Mouse (Mus musculus) cerebellum, postnatal 10 days (tissue): ENCODE data around the gene Hdac1.
"Not testable (repeated sequence)": the region's sequence is repeated elsewhere in the genome, so short reads cannot be mapped to it uniquely, and the experiment has no call there.

Experiments used
- DNase-seq, 2 experiments: peaks; one replicate each; pipeline ENCODE4 v3.0.0; 2021; ENCODE audit warnings: mixed read lengths in 2 of 2

The Hdac1 gene

DNA sequence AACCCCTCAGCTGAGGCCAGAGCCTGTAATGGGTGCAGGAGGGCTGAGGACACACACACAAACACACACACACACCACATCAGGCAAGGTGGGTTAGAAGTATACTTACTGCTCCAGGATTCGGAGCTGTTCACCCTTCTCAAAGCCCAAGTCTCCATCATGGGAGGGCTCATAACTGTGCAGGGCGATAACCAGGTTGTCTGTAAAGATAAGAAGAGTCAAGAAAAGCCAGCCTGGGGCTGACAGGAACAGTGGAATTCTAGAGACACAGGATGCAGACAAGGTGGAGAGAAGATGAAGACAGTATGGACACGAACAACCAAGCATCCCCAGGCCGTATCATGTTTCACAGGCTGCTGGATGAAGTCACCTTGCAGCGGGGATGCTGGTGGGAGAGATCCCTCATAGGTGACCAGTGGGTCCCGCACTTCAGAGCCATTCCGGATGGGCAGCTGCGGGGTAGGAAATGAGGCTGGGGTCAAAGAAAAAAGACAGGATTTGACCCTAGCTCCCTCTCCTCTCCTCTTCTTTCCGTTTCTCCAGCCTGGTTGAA lies 14.8 kb upstream of the Hdac1 start:
- no peak for DNase-seq

DNA sequence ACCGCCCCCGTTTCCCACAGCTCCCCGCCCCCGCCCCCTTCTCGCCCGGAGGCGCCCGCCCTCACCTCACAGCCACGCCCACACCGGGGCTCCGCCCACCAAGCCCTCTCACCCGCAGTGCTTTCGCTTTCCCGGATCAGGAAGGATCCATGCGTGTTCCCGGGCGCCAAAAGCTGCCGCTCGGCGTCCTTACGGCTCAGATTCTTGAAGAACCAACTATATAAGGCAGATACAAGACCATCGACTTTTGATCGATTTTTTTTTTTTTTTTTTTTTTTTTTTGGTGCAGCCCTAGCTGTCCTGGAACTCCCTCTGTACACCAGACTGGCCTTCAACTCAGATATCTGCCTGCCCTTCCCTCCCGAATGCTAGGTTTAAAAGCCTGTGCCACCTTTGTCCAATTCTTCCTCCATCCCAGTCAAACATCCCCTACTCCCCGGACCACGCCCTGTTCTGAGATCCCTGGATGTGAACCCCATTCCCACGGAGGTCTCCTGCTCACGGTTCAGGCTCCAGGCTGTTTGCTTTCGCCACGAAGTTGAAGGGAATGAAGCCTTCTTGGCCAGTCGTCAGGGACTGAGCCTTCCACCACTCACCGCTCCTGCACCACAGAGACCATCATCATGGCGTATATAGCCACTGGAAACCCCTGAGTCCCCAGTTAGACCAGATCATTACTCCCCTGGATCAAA lies 14.2 kb upstream of the Hdac1 start:
- DNase-seq, result peak; percentile 94 to 96

DNA sequence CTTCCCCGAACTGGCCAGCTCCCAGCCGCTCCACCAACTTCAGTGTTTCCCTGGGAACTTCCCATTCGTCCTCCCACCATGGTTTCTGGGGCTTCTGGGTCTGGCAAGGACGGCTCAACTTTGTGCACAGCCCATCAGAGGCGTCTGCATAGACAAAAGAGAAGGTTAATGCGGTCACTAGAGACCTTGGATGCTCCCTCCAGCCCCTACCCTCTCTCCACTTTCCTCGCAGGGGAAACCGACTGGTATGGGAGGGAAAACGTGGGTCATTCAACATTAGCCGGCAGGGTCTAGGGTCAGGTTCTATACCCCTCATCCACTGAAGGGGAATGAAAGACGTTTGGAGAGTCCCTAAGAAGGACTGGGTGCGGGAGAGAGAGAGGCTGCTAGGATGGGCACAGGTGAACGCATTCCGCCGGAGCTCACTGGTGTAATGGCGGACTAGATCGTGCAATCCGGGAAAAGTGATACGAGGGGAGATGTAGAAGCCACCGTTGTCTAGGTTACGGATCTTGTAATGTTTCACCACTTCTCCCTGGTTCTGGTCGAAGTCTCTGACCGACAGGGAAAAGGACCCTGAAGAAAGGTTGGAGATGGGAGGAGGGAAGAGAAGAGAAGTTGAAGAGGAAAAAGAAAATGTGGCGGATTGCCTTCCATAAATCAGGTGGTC lies 13.5 kb upstream of the Hdac1 start:
- DNase-seq, result peak in 1 of 2 experiments; percentile 28

DNA sequence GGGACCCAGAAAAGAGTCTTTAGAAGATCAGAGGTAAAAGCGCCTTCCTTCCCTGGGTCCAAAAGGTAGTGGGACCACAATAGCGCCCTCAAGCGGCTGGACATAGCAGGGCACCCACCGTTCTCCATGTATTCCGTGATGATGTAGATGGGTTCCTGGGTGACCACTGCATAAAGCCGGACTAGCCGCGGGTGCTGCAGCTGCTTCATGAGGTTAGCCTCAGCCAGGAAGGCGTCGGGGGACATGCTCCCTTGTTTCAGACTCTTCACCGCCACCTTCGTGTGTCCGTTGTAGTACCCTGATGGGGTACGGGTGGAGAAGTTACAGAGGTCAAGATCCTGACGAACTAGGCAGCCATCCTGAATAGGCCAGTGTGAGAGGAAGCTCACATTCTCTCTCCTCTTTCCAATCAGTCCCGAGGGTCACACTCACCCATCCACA lies 12.9 kb upstream of the Hdac1 start:
- DNase-seq, result peak; percentile 68 to 81

DNA sequence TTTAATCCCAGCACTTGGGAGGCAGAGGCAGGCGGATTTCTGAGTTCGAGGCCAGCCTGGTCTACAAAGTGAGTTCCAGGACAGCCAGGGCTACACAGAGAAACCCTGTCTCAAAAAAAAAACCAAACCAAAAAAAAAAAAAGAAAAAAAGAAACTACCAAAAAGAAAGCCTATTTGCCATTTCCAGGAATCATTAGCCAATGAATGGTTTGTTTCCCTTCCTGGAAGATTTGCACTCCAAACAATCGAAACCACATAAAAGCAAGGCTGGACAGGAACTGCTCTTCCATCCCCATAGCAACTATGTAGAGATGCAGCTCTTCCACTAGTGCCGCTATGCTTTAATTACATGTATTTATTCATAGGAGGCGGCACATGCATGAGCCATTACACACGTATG lies 12.0 kb upstream of the Hdac1 start:
- DNase-seq, result not testable (repeated sequence)

DNA sequence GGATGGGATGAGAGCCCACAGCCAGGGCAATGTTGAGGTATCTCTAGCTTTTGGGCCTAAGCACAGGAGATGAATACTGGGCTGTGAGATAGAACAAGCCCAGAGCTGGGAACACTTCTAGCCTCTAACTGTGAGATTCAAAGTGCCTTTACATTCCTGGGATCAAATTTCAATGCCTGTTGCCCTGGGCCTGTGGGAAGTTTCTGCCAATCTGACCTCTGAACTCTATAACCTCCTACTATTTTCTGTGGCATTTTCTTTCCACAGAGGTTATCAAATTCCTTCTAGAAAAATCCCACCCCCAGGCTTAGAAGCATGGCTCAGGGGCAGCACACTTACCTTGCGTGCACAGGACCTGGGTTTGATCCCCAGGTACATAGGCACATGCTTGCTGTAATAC lies 7.8 kb upstream of the Hdac1 start:
- no peak for DNase-seq

DNA sequence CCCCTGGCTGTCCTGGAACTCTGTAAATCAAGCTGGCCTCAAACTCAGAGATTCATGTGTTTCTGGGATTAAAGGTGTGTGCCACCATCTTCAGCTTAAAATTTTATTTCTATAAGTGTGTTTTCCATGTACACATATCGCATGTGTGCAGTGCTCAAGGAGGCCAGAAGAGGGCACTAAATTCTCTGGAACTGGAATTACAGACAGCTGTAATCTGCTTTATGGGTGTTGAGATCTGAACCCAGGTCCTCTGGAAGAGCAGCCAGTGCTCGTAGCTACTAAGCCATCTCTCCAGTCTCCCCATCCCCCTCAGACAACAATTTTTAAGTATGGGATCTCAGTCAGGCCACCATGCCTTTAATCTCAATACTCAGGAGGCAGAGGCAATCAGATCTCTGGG lies 6.8 kb upstream of the Hdac1 start:
- DNase-seq, result peak; percentile 46

DNA sequence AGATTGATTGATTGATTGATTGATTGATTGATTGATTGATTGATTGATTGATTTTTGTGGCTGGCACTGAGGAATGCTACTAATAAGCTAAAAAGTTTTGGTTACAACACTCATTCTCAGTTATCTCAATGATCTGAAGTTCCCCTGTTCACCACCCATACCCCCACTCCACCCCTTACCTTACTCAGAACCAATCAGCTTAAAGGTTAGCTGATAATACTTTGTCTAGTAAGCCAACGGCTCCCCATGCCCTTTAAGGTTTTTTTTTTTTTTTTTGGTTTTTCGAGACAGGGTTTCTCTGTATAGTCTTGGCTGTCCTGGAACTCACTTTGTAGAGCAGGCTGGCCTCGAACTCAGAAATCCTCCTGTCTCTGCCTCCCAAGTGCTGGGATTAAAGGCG lies 5.1 kb upstream of the Hdac1 start:
- not testable (repeated sequence) for DNase-seq

DNA sequence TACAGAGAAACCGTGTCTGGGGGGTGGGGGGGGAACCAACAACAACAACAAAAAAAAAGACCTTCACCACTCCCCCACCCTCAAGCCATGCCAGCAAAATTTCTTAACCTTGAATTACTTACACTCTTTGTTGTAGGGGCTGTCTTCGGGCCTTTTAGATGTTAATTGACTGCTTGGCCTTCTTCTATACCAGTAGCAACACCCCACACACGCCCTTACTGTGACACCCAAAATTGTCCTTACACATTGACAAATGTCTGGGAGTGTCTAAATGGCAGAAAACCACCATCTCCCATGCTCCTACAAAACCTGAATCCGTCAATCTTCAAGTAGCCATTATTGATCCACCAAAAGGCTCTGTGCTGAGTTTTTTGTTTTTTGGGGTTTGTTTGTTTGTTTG lies 1.6 kb upstream of the Hdac1 start:
- no peak for DNase-seq

DNA sequence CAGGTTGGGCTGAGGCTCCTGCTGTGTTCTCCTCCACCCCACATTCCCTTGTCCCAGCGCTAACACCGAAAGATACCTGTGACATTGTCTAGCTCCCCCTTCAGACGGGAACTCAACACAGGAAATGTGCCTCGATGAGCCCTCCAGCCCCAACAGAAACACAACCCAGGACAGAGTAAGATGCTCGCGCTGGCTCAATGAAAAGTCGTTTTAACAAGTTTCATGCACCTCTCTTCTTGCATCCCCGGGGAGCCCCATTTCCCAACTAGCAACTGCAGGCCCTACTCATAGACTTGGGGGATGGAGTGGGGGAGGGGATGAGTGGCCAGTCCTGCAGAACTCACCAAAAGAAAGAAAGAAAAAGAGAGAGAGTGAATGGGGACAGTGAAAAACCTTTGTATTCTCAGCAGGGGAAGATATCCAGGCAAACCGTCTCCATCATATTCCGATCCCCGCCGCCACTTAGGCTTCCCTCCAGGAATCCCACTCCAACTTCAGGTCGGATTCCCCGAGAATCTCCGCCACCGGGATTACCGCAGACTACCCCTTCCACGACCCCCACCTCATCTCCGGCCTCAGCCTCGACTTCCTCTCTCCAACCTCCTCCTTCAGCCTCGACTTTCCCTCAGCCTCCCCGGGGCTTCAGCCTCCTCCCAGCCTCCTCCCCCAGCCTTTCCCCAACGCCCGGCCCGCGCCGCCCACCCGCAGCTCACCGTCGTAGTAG lies 483 bp downstream of the Hdac1 start:
- DNase-seq, result peak in 1 of 2 experiments; percentile 57

DNA sequence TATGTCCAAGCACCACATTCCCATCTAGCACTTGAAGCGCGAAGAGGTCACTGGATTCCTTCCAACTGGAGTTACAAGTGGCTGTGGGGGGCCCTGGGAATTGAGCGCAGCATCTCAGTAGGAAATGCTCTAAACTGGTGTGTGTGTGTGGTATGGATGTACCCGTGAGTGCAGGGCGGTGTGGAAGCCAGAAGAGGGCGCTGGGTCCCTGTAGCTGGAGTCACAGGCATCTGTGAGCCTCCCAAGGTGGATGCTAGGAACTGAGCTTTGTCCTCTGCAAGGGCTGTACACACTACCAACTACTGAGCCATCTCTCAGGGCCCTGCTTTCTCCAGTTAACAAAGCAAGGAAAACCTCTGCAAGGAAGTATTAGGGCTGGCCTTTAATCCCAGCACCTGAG lies 2.5 kb downstream of the Hdac1 start:
- DNase-seq, result peak; percentile 47 to 48

DNA sequence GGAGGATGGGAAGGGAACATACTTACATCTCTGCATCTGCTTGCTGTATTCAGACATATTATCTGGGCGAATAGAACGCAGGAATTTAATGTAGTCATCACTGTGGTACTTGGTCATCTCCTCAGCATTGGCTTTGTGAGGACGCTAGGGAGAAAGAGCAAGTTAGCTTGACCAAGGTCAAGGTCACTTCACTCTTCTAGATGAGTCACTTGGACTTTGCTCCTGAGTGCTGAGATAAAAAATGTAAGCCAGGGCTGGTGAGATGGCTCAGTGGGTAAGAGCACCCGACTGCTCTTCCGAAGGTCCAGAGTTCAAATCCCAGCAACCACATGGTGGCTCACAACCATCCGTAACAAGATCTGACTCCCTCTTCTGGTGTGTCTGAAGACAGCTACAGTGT lies 13.6 kb downstream of the Hdac1 start:
- DNase-seq, result not testable (repeated sequence)

DNA sequence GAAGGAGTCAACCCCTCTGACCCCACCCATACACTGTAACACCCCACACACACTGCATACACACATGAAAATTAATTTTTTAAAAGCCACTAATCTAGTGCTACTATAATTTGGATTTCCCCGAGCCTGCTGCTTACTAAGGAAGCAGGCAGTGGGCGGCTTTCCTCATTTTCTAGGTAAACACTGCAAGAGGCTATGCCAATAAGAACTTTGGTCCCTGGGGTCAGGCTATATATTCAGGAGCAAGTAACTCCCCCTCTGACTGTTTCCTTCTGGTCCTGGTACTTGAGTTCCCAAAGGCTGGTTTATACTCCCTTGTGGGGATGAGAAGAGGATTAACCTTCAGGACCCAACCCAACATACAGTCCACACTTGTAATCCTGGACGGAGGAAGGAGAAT lies 16.6 kb downstream of the Hdac1 start:
- no peak for DNase-seq

DNA sequence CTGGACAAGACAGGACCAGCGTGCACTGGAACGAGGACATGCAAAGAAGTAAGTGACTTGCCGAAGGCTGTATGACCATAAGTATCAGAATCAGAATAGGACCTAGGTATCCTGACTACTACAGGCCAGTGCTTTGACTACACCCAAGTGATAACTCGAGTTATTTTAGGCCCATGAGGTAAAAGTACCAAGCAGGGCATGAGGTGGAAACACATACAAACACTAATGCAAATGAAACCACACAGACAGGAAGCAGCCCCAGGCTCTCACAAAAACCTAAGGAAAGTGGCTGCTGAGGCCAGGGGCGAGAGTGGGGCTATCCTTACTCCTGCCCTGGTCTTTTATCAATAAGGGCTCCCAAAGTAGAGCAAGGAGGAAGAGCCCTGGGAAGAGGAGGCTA lies 17.2 kb downstream of the Hdac1 start:
- no peak for DNase-seq

DNA sequence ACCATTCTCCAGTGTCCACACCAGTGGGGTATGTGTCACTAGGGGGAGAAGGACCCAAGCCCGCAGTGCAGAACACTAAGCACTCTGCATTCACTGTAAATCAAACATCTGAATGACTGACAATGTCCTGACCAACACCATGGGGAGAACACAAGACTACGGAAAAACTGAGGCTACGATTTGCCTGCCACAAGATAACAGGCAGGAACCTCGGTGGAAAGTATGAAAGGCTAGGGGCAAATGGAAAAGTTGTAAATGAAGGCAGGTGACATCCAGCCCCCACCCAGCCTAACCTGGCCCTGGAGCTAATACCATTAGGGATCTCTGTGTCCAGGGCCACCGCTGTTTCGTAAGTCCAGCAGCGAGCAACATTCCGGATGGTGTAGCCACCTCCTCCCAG lies 24.0 kb downstream of the Hdac1 start:
- no peak for DNase-seq

DNA sequence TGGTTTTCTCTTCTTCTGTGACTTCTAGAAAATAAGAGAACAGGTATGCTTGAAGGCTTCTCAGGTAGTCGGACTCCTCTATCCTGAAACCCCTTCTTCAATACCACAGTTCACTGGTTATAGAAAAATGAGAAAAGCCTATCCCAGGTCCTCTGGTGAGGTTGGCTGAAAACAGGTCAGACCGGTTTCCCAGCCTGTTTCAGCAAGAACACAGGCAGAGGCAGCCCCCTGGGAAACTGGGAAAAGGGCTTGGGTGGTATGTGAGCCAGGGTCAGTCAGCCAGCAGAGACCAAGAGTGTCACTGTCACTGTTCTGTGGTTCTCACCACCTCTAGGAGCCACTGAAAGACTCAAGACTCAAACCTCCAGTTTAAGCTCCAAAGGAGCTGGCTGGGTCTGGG lies 25.6 kb downstream of the Hdac1 start:
- DNase-seq, result no peak

DNA sequence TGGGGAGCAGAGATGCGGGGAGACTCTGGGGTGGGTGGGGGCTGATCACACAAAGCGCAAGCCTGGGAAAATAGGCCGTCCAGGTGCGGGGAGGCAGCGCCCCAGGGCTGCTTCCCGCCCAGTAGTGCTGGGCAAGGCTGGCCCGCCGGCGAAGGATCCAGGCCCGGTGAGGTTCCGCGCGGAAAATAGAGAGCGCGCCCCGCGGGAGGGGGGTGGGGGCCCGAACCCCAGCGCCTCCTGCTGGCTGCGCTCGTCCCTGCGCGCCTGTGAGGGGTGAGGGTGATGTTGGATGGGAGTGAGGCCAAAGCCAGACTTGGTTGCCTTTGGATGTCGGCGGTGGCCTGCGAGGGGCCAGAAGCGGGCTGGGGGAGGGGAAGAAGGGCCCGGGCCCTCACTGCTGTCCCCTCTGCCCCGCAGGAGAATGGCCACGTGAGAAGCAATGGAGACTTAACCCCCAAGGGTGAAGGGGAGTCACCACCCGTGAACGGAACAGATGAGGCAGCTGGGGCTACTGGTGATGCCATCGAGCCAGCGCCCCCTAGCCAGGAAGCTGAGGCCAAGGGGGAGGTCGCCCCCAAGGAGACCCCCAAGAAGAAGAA lies 28.1 kb downstream of the Hdac1 start:
- DNase-seq, result peak; percentile 88 to 89

DNA sequence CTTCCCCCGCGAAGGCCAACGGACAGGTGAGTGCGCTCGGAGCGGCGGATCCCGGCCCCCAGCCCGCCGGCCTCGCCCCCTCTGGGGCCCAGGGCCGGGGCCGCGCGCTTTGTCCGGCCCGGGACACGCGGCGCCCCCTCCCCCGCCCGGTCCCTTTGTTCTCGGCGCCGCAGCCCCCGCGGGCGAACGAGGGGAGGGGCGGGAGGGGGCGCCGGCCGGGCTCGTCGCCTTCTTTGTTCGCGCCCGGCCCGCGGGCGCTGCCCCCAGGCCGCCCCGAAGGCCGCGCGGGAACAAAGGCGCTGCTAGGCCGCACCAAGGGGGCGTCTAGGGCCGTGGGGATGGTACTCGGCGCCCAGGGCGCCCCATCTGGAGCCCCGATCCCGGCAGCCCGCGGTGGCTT lies 28.6 kb downstream of the Hdac1 start:
- DNase-seq, result no peak

DNA sequence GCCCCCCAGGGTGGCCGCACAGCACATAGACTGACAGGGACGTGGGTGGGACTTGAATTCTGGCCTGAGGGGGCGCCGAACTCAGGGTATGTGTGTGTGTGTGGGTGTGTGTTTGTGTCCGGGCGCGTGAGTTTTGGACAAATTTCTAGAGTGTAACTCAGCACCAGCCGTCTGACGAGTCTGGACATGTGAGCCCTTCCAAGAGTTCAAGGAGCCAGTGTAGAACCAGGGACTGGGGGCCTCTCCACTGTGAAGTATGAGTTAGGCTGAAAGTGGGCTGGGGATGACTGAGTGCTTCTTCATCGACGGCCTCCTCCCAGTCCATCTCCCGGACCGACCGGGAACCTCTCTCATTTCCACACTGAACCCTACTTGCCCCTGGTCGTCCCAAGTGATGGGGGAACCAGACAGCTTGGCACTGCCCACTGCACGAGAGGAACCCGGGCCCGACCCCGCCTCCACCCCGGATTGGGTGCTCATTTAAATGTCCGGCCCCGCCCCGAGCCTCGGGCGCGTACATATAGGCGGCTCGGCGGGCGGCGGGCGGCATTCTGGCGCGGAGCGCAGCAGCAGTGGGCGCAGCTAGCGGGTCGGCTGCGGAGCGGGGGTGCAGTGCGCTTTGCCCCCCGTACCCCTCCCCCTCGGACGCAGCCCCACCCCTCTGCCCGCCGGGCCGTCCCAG lies 29.3 kb downstream of the Hdac1 start, which contains the start of gene Marcksl1:
TSS of gene Marcksl1 (plus strand) at position 496 of the 682 bp plus-strand sequence.
- peak; percentile 97 to 98 for DNase-seq

DNA sequence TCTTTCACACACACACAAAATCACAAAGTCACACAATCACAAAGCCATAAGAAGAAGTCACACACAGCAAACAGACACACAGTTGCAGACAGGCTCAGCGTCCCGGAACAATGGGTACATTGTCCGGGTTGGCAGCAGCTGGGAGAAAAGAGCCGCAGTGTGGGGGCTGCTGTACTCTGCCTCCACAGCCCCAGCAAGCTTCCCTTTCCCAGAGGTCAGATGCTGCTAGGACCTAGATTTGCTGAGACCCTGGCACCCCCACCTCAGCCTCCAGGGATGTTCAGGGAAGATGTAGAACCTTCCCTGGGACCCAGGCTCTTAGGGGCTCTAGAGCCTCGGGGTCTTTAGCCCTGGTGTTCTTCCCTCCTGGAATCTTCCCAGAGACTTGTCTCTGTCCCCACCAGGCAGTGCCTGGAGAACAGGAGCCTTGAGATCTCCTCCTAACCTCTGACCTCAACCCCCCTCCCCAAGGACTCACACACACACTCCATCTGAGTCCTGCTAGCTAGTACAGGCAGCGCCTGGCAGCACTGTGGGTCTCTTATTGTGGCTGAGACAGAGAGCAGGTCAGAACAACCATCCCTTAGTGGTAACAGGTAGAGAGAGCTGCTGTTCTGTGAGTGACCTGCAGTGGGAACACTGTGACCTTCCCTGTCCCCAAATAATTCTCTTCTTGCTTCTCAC lies 31.0 kb downstream of the Hdac1 start:
- no peak for DNase-seq

DNA sequence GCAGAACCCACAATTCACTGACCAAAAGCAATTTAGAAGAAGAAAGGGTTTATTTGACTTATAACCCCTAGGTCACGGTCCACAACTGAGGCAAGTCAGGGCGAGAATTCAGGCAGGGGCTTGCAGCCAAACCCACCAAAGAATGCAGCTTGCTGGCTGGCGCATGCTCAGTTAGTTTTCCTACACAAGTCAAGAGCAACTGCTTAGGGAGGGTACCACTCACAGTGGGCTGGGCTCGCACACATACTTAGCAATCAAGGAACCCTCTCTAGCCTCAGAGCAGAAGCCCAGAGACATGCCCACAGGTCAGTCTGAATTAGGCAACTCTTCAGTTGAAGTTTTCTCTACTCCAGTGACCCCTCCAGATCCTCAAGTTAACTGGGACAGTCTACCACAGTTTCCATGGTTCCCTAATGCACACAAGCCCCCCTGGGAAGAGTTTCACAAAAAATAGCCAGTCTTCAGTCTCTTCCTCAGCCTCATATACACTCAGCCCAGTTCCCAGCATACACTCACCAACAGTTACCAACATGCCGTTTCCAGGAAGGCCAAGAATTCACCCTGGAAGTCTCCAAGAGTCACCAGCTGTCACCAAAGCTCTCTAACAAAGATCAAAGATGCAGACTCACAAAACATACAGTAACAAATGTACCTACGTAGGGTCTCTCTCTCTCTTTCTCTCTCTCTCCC lies 31.6 kb downstream of the Hdac1 start:
- no peak for DNase-seq
